Mouse (Mus musculus) G1E (cell line): ENCODE measurements around the gene Cbfa2t3.

ENCODE experiments used
- CTCF ChIP-seq: IDR thresholded peaks from 2 replicates; pipeline ENCODE4 v1.5.1; 2012; ENCODE audit warnings: low read depth, low read length, inconsistent platforms, mixed read lengths
- GATA1 ChIP-seq: IDR thresholded peaks from 2 replicates; pipeline ENCODE4 v1.6.1; 2012; ENCODE audit warnings: borderline replicate concordance, low read length, inconsistent platforms, mixed read lengths
- GATA2 ChIP-seq: IDR thresholded peaks from 2 replicates; pipeline ENCODE4 v1.6.1; 2012; ENCODE audit warnings: low read depth, low read length, inconsistent platforms, borderline replicate concordance
- POLR2AphosphoS5 ChIP-seq: IDR thresholded peaks from 2 replicates; pipeline ENCODE4 v1.6.1; 2012; ENCODE audit warnings: low read depth, low read length, inconsistent platforms; ENCODE audit not compliant: insufficient replicate concordance
- TAL1 ChIP-seq: conservative IDR thresholded peaks from 2 replicates; pipeline ENCODE4 v1.6.1; 2012; ENCODE audit warnings: low read depth, low read length, inconsistent platforms, mixed read lengths

DNA sequence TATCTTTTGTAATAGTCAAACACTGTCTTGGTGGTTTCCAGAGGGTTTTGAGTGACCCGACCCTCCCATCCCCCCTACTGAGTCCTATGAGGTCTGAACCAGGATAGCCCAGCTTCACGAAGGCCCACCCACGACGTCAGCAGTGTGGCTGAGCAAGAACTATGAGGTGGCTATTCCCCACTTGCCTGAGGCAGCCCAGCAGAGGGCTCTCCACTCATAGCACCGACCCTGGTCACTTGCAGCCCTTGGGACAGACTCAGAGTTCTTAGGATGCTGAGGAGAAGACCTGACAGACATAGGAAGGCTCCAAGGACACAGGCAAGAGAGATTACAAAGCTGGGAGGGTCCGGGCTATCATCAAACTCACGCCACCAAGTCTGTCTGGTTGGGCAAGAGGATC lies 23.9 kb downstream of the Cbfa2t3 start:
- TF ChIP-seq CTCF (no peak), GATA1 (no peak), TAL1 (no peak), GATA2 (no peak), POLR2AphosphoS5 (no peak)
